Mouse (Mus musculus): ENCODE measurements at regions not wholly inside any gene's neighbourhood (a gene's known extent, or its start where the extent isn't known, plus 50 kb on each side); places are given as distances from the start of the nearest gene placed in this dataset.

DNA sequence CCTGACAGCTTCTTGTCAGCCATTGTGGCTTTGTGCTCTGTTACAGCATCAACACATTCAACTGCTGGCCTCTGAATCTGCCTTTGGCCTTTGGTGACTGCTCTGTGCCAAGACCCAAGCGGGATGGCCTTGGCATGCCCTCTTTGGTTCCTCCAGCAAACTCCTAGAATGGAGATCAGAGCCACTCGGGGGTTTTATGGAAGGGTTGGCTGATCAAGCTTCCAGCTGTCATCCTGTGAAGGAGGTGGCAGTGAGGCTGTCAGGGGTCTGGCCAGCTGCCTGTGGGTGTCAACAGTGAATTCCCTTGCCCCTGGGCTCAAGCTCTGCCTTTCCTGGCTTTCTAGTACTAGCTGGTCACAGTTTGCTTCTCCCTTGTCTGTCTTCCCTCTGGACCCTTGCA is 195.6 kb downstream of the Bcl2l11 start:
- Histone ChIP-seq H3K4me2 (ENCODE audit: low read length) (no peak overlapping the region), H3K27me3 (ENCODE audit: insufficient read depth, low read length) (no peaks in the 10 kb centered on the region), H3K36me3 (ENCODE audit: insufficient read depth, low read length) (no peaks in the 10 kb centered on the region), H3K27ac (no peak overlapping the region), H3K9me3 (replicated peaks; ENCODE audit: low read length) (no peaks in the 10 kb centered on the region), H3K4me3 (replicated peaks; ENCODE audit: low read depth, low read length) (no peak overlapping the region), H3K4me1 (replicated peaks; ENCODE audit: insufficient read depth, low read length) (peaks cover 9% of the 10 kb centered on the region), H3K9ac (ENCODE audit: low read depth, low read length) (no peak overlapping the region)
- no peak for TF ChIP-seq CTCF (IDR thresholded peaks at IDR 0.05; ENCODE audit: low read depth)
- 35% methylated on average over 2 of the region's 2 CpGs for WGBS
- ATAC-seq (replicated peaks; ENCODE audit: low FRiP score, low read depth) (no peak), DNase-seq (ENCODE audit: low spot score) (no peak)

DNA sequence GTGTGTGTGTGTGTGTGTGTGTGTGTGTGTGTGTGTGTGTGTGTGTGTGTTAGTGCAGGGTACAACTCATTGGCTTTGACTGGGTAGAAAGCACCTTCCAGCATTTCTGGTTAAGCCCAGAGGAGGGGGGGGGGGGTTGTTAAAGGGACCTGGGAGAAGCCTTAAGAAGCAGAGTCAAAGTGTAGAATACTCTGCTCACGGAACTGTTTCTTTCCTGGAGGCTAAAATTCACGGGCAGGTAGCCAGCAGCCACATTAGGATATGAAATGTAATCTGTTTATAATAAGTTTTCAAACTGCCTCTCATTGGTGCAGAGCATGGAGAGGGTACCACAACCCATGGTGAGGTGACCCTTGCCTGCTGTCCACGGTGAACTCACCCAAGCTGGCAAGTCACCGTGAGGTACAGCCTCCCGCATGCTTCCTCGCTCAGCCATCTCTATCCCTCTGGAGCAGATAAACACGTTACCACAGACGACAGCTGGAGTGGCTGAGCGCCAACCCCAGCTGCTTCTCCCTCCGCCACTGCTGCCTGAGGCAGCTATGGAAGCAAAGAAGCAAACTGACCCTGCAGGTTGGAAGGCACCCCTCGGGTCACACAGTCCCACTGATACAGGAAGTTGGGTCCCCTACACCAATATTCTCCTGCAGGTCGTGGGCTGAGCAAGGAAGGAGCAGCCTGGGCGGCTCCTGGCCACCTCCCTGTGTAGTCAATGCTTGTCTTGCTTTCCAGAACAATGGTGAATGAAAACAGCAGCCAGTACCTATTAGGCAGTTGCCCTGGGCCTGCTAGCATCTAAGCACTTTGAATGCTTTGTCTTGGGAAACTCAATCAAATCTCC is 198.6 kb downstream of the Bcl2l11 start:
- no peak overlapping the region for H3K27ac ChIP-seq
- 23% methylated on average over 13 of the region's 13 CpGs for WGBS
- no peaks in the 10 kb centered on the region for H3K9me3 ChIP-seq (replicated peaks; ENCODE audit: low read length)
- ATAC-seq (replicated peaks; ENCODE audit: low FRiP score, low read depth) (no peak), DNase-seq (ENCODE audit: low spot score) (peak; percentile 55)
- H3K36me3 ChIP-seq (ENCODE audit: insufficient read depth, low read length) = no peaks in the 10 kb centered on the region
- no peak overlapping the region for H3K9ac ChIP-seq (ENCODE audit: low read depth, low read length)
- TF ChIP-seq CTCF (IDR thresholded peaks at IDR 0.05; ENCODE audit: low read depth) = no peak
- no peaks in the 10 kb centered on the region for H3K27me3 ChIP-seq (ENCODE audit: insufficient read depth, low read length)
- H3K4me1 ChIP-seq (replicated peaks; ENCODE audit: insufficient read depth, low read length) = peaks cover 5% of the 10 kb centered on the region
- no peak overlapping the region for H3K4me3 ChIP-seq (replicated peaks; ENCODE audit: low read depth, low read length)
- H3K4me2 ChIP-seq (ENCODE audit: low read length) = no peak overlapping the region; the same call in 1 of the 2 replicates

DNA sequence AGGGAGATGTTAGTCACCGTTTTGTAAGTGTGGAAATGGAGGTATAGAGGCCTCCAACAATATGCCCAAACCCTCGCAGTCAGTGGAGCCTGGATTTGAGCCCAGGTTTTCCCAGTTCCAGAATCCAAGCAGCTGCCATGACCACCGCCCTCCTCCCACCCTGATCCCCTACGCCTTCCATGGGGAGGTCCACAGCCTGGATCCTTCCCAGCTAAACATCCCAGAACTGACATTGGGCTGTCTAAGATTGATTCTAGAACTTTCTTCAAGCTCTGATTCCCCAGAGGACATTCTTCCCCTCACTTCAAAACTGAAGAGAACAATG is 199.2 kb downstream of the Bcl2l11 start:
- Histone ChIP-seq H3K27ac (no peak overlapping the region), H3K4me2 (ENCODE audit: low read length) (no peak overlapping the region), H3K9me3 (replicated peaks; ENCODE audit: low read length) (no peaks in the 10 kb centered on the region), H3K27me3 (ENCODE audit: insufficient read depth, low read length) (no peaks in the 10 kb centered on the region), H3K4me3 (replicated peaks; ENCODE audit: low read depth, low read length) (no peak overlapping the region), H3K36me3 (ENCODE audit: insufficient read depth, low read length) (no peaks in the 10 kb centered on the region), H3K4me1 (replicated peaks; ENCODE audit: insufficient read depth, low read length) (peaks cover 5% of the 10 kb centered on the region), H3K9ac (ENCODE audit: low read depth, low read length) (no peak overlapping the region)
- TF ChIP-seq CTCF (IDR thresholded peaks at IDR 0.05; ENCODE audit: low read depth) = no peak
- ATAC-seq (replicated peaks; ENCODE audit: low FRiP score, low read depth) (no peak), DNase-seq (ENCODE audit: low spot score) (no peak)
- WGBS = 66% methylated on average over 4 of the region's 4 CpGs

DNA sequence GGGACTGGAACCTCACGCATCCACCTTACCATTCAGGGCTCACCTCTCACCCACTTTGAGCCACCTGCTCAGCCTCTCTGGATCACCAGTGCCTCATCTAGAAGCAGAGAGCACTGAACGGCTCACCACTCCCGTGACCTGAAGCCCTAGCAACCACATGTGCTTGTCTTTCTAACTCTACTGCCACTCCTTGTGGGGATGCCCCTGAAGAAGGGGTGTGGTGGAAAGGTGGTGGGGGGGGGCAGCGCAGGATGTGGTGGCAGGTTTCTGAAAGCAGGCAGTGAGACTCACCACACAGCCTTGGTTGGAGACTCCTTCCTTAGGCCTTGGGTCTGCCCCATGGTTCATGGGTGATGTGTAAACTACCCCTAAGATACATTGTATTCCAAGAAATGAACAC is 199.6 kb downstream of the Bcl2l11 start:
- Histone ChIP-seq H3K4me1 (replicated peaks; ENCODE audit: insufficient read depth, low read length) (peaks cover 5% of the 10 kb centered on the region), H3K27ac (no peak overlapping the region), H3K27me3 (ENCODE audit: insufficient read depth, low read length) (no peaks in the 10 kb centered on the region), H3K4me3 (replicated peaks; ENCODE audit: low read depth, low read length) (no peak overlapping the region), H3K9ac (ENCODE audit: low read depth, low read length) (no peak overlapping the region), H3K4me2 (ENCODE audit: low read length) (no peak overlapping the region), H3K9me3 (replicated peaks; ENCODE audit: low read length) (no peaks in the 10 kb centered on the region), H3K36me3 (ENCODE audit: insufficient read depth, low read length) (no peaks in the 10 kb centered on the region)
- DNase-seq (ENCODE audit: low spot score) = no peak
- ATAC-seq (replicated peaks; ENCODE audit: low FRiP score, low read depth) = no peak
- TF ChIP-seq CTCF (IDR thresholded peaks at IDR 0.05; ENCODE audit: low read depth) = no peak
- 86% methylated on average over 4 of the region's 4 CpGs for WGBS

DNA sequence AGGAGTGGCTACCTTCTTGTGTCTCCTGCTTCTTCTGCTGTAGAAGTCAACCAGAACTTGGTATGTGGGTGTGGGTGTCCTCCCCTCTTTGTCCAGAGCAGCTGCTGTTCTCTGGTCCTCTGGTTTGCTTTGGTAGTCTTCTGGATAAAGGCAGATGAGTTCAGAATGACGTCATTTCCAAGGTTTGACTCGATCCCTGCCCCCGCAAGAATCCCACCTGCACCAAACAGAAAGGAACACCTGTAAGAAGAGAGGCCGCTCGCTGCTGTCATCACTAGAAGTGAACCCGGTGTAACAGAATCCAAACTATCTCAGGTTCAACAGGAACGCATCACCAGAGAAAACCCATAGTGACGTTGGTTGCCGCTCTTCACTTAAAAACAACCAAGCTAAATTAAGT is 205.0 kb downstream of the Bcl2l11 start:
- no peaks in the 10 kb centered on the region for H3K4me1 ChIP-seq (replicated peaks; ENCODE audit: insufficient read depth, low read length)

DNA sequence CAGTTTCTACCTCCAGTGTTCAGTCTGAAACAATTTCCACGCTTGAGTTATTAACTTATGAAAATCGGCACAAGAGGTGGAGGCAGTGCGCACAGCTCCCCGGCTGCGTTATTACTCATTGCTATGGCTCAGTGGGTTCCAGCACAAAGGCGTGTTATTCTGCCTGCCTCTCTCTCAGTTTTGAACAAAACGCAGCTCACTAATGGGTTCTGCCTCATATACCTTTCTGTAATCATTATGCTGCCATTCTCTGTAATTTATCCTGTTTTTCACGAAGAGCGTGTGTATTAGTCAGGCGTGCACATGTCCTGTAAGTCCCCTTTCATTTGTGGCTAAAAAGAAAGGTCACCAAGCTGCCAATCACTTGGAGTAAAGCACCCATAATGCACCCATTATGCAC is 205.4 kb downstream of the Bcl2l11 start:
- DNase-seq (ENCODE audit: low spot score) = peak; percentile 65
- peak; percentile 48; the same call in 1 of the 2 replicates for ATAC-seq (replicated peaks; ENCODE audit: low FRiP score, low read depth)

More for the DNA sequence above, 205.0 kb downstream of the Bcl2l11 start:
- no peaks in the 10 kb centered on the region for H3K9me3 ChIP-seq (replicated peaks; ENCODE audit: low read length)
- no peaks in the 10 kb centered on the region for H3K36me3 ChIP-seq (ENCODE audit: insufficient read depth, low read length)
- no peak overlapping the region for H3K4me3 ChIP-seq (replicated peaks; ENCODE audit: low read depth, low read length)
- ATAC-seq (replicated peaks; ENCODE audit: low FRiP score, low read depth) (no peak), DNase-seq (ENCODE audit: low spot score) (no peak)
- no peak overlapping the region for H3K27ac ChIP-seq
- no peak overlapping the region for H3K9ac ChIP-seq (ENCODE audit: low read depth, low read length)
- peak overlapping the region; percentile 12; the same call in 1 of the 2 replicates for H3K4me2 ChIP-seq (ENCODE audit: low read length)
- no peaks in the 10 kb centered on the region for H3K27me3 ChIP-seq (ENCODE audit: insufficient read depth, low read length)
- 64% methylated on average over 9 of the region's 9 CpGs for WGBS
- no peak for TF ChIP-seq CTCF (IDR thresholded peaks at IDR 0.05; ENCODE audit: low read depth)

More for the DNA sequence above, 205.4 kb downstream of the Bcl2l11 start:
- H3K36me3 ChIP-seq (ENCODE audit: insufficient read depth, low read length) = no peaks in the 10 kb centered on the region
- no peak overlapping the region for H3K4me3 ChIP-seq (replicated peaks; ENCODE audit: low read depth, low read length)
- no peaks in the 10 kb centered on the region for H3K9me3 ChIP-seq (replicated peaks; ENCODE audit: low read length)
- H3K27ac ChIP-seq = no peak overlapping the region
- 48% methylated on average over 10 of the region's 10 CpGs for WGBS
- no peak for TF ChIP-seq CTCF (IDR thresholded peaks at IDR 0.05; ENCODE audit: low read depth)
- H3K27me3 ChIP-seq (ENCODE audit: insufficient read depth, low read length) = no peaks in the 10 kb centered on the region
- no peaks in the 10 kb centered on the region for H3K4me1 ChIP-seq (replicated peaks; ENCODE audit: insufficient read depth, low read length)
- no peak overlapping the region for H3K9ac ChIP-seq (ENCODE audit: low read depth, low read length)
- peak overlapping the region; percentile 12 for H3K4me2 ChIP-seq (ENCODE audit: low read length)

Data from kidney, postnatal 0 days (tissue).